Mouse (Mus musculus): ENCODE results near the gene Cux1.

Cux1 gene

GRCm38 (mm10) chr5:136385161-136385560, 182.1 kb downstream of the Cux1 start:
- no peak for DNase-seq (ENCODE audit: low spot score in 2 of 2)

- DNase-seq (ENCODE audit: low spot score in 2 of 2), result no peak
These were observed 184.9 kb downstream of the Cux1 start for GRCm38 (mm10) chr5:136382261-136383005.

- no peak for DNase-seq (ENCODE audit: low spot score in 2 of 2)
These were observed 187.9 kb downstream of the Cux1 start for GRCm38 (mm10) chr5:136379405-136379804.

GRCm38 (mm10) chr5:136377101-136377500, 190.2 kb downstream of the Cux1 start:
- DNase-seq (ENCODE audit: low spot score in 2 of 2), result no peak

GRCm38 (mm10) chr5:136375350-136375749, 191.9 kb downstream of the Cux1 start:
- no peak for DNase-seq (ENCODE audit: low spot score in 2 of 2)

- DNase-seq (ENCODE audit: low spot score in 2 of 2), result no peak
These were observed 195.0 kb downstream of the Cux1 start for GRCm38 (mm10) chr5:136372276-136372675.

GRCm38 (mm10) chr5:136363421-136363820, 203.9 kb downstream of the Cux1 start:
- no peak for DNase-seq (ENCODE audit: low spot score in 2 of 2)

GRCm38 (mm10) chr5:136362473-136363230, 204.6 kb downstream of the Cux1 start:
- no peak for DNase-seq (ENCODE audit: low spot score in 2 of 2)

GRCm38 (mm10) chr5:136362021-136362420, 205.3 kb downstream of the Cux1 start:
- no peak for DNase-seq (ENCODE audit: low spot score in 2 of 2)

- DNase-seq (ENCODE audit: low spot score in 2 of 2), result no peak
These were observed 210.1 kb downstream of the Cux1 start for GRCm38 (mm10) chr5:136357227-136357626.

GRCm38 (mm10) chr5:136355583-136356126, 211.6 kb downstream of the Cux1 start:
- DNase-seq (ENCODE audit: low spot score in 2 of 2), result no peak

- DNase-seq (ENCODE audit: low spot score in 2 of 2), result no peak
These were observed 212.6 kb downstream of the Cux1 start for GRCm38 (mm10) chr5:136354729-136355128.

GRCm38 (mm10) chr5:136353114-136353513, 214.2 kb downstream of the Cux1 start:
- DNase-seq (ENCODE audit: low spot score in 2 of 2), result no peak

GRCm38 (mm10) chr5:136343156-136343890, 224.0 kb downstream of the Cux1 start:
- no peak for DNase-seq (ENCODE audit: low spot score in 2 of 2)

- DNase-seq (ENCODE audit: low spot score in 2 of 2), result no peak
These were observed 230.3 kb downstream of the Cux1 start for GRCm38 (mm10) chr5:136336798-136337527.

- DNase-seq (ENCODE audit: low spot score in 2 of 2), result no peak
These were observed 231.6 kb downstream of the Cux1 start for GRCm38 (mm10) chr5:136335681-136336080.

GRCm38 (mm10) chr5:136334780-136335179, 232.5 kb downstream of the Cux1 start:
- no peak for DNase-seq (ENCODE audit: low spot score in 2 of 2)

- no peak for DNase-seq (ENCODE audit: low spot score in 2 of 2)
These were observed 233.2 kb downstream of the Cux1 start for GRCm38 (mm10) chr5:136334051-136334450.

GRCm38 (mm10) chr5:136332786-136333462, 234.4 kb downstream of the Cux1 start:
- DNase-seq (ENCODE audit: low spot score in 2 of 2), result no peak

GRCm38 (mm10) chr5:136327736-136328135, 239.6 kb downstream of the Cux1 start:
- no peak for DNase-seq (ENCODE audit: low spot score in 2 of 2)

- no peak for DNase-seq (ENCODE audit: low spot score in 2 of 2)
These were observed 240.7 kb downstream of the Cux1 start for GRCm38 (mm10) chr5:136326626-136327025.
